Mouse (Mus musculus) spleen, adult 2 months (tissue): Measurements from ENCODE around the gene Rab3il1.

Experiments
- CTCF ChIP-seq: fragments of 200-500 bp; IDR thresholded peaks from 2 replicates; pipeline ENCODE4 v1.5.1; 2011; ENCODE audit warnings: mild to moderate bottlenecking, inconsistent platforms; ENCODE audit not compliant: insufficient read depth, insufficient read length, insufficient replicate concordance; ENCODE audit errors: extremely low read depth
- POLR2A ChIP-seq: fragments of 200-500 bp; IDR thresholded peaks from 2 replicates; pipeline ENCODE4 v1.6.1; 2011; ENCODE audit warnings: low read depth, low read length, inconsistent platforms

- TF ChIP-seq CTCF (no peak), POLR2A (no peak)
These were observed 69.7 kb downstream of the Rab3il1 start for GRCm38 (mm10) chr19:10071166-10071565.
